Mouse (Mus musculus) forebrain, embryonic 14.5 days (tissue): ENCODE results near the gene Il9r. TPM values are rescaled to one million over a fixed set of nuclear protein-coding genes. Genes with fewer than 3 reads are reported as not detected.
A peak's percentile ranks its signal among the peaks of the same experiment; 100 is the strongest.

Source experiments
- ATAC-seq: fragments of 200-750 bp; cut with Nextera tagmentation; 2 replicates; pipeline ENCODE4 v1.8.0; 2017; ENCODE audit warnings: mild to moderate bottlenecking, moderate library complexity
- DNase-seq: peaks from one replicate; pipeline ENCODE4 v3.0.0-alpha.2; 2015; ENCODE audit warnings: low spot score
- H3K27ac ChIP-seq: fragments of 300-500 bp; sonication (generic); 2 replicates; pipeline ENCODE4 v1.5.1; 2014; ENCODE audit warnings: low read depth, mild to moderate bottlenecking, control low read depth, low read length, moderate library complexity
- H3K27me3 ChIP-seq: fragments of 300-500 bp; sonication (generic); replicated peaks from 2 replicates; pipeline ENCODE4 v1.6.1; 2014; ENCODE audit warnings: low read length, control low read depth, mixed read lengths; ENCODE audit not compliant: control insufficient read depth, insufficient read depth
- H3K36me3 ChIP-seq: fragments of 300-500 bp; sonication (generic); 2 replicates; pipeline ENCODE4 v1.6.1; 2014; ENCODE audit warnings: low read length, control low read depth; ENCODE audit not compliant: control insufficient read depth, insufficient read depth
- H3K4me1 ChIP-seq: fragments of 300-500 bp; sonication (generic); 2 replicates; pipeline ENCODE4 v1.6.1; 2014; ENCODE audit warnings: antibody characterized with exemption, low read length, control low read depth; ENCODE audit not compliant: control insufficient read depth, insufficient read depth
- H3K4me2 ChIP-seq: fragments of 300-500 bp; sonication (generic); 2 replicates; pipeline ENCODE4 v1.6.1; 2014; ENCODE audit warnings: mild to moderate bottlenecking, control low read depth, low read length
- H3K4me3 ChIP-seq: fragments of 300-500 bp; sonication (generic); 2 replicates; pipeline ENCODE4 v1.5.1; 2014; ENCODE audit warnings: low read depth, low read length, control low read depth
- H3K9ac ChIP-seq: fragments of 300-500 bp; sonication (generic); 2 replicates; pipeline ENCODE4 v1.6.1; 2014; ENCODE audit warnings: mild to moderate bottlenecking, low read length, control low read depth, moderate library complexity
- H3K9me3 ChIP-seq: fragments of 300-500 bp; sonication (generic); replicated peaks from 2 replicates; pipeline ENCODE4 v1.6.1; 2016; ENCODE audit warnings: low read length, control low read depth, mixed read lengths; ENCODE audit not compliant: control insufficient read depth
- WGBS: fragments of 180-500 bp; shearing (Covaris S2); extraction: QIAGEN DNeasy Blood & Tissue Kit; methylation state at CpG from one replicate; pipeline ENCODE4 v1.1.7; 2014; 5-methylcytosine and 5-hydroxymethylcytosine counted together
- polyA plus RNA-seq: library from polyadenylated mRNA; unstranded; fragments of >200 nt; fragmentation: Nextera tagmentation; extraction: Ambion mirVana; gene quantifications from 2 replicates; pipeline ENCODE4 v1.2.1, GENCODE M21; 2014

Il9r gene
- polyA plus RNA-seq, 1 experiment from 2014 or later, result not detected

DNA sequence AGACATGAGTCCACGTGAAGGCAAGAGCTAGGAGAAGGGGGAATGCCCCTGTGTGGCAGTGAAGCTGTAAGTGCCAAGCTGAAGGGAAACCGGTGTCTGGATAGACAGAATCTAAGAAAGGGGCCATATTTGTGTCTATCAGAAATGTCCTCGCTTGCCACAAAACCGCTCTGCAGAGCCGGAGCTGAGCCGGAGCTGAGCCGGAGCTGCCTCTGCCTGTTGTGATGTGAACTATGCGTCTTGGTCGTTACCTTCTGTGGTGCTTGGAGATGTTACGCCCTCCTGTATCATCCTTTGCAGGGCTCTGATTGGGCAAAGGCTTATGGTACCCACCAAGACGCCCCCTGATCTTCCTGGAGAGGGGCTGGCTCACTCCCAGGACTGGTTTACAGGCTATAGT, 50.5 kb downstream of the Il9r start:
- ATAC-seq (peak; percentile 15; the same call in 1 of the 2 replicates), DNase-seq (no peak)
- Histone ChIP-seq H3K27me3 (no peaks in the 10 kb centered on the region), H3K27ac (peak overlapping the region; percentile 7; the same call in 1 of the 2 replicates), H3K4me3 (no peak overlapping the region), H3K4me2 (no peak overlapping the region), H3K9ac (no peak overlapping the region), H3K36me3 (no peaks in the 10 kb centered on the region), H3K4me1 (no peaks in the 10 kb centered on the region), H3K9me3 (no peaks in the 10 kb centered on the region)
- WGBS, result 76% methylated on average over 11 of the region's 11 CpGs

DNA sequence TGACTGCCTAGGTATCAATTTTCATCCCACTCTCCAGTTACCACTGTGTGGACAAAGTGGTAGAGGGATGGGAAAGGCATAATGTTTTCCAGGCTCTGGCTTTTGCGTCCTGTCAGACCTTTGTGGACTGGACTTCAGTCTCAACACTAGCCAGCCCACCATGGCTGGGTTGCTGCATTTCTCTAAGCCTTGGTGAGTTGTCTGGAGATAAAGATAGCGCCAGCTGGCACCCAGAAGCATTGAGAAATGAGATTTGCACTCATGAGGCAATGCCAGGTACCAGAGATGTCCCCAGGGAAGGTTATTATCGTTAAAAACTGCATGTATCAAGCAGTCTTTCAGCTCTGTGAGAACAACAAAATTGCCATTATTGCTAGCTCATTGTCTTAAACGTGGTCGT, 57.3 kb downstream of the Il9r start:
- H3K9ac ChIP-seq, result no peak overlapping the region
- 51% methylated on average over 5 of the region's 5 CpGs for WGBS
- no peaks in the 10 kb centered on the region for H3K27me3 ChIP-seq
- DNase-seq, result peak; percentile 61
- ATAC-seq, result no peak
- no peak overlapping the region for H3K4me3 ChIP-seq
- H3K36me3 ChIP-seq, result no peaks in the 10 kb centered on the region
- peaks cover 41% of the 10 kb centered on the region for H3K4me1 ChIP-seq
- no peaks in the 10 kb centered on the region for H3K9me3 ChIP-seq
- peak overlapping the region; percentile 91 for H3K27ac ChIP-seq
- H3K4me2 ChIP-seq, result no peak overlapping the region

DNA sequence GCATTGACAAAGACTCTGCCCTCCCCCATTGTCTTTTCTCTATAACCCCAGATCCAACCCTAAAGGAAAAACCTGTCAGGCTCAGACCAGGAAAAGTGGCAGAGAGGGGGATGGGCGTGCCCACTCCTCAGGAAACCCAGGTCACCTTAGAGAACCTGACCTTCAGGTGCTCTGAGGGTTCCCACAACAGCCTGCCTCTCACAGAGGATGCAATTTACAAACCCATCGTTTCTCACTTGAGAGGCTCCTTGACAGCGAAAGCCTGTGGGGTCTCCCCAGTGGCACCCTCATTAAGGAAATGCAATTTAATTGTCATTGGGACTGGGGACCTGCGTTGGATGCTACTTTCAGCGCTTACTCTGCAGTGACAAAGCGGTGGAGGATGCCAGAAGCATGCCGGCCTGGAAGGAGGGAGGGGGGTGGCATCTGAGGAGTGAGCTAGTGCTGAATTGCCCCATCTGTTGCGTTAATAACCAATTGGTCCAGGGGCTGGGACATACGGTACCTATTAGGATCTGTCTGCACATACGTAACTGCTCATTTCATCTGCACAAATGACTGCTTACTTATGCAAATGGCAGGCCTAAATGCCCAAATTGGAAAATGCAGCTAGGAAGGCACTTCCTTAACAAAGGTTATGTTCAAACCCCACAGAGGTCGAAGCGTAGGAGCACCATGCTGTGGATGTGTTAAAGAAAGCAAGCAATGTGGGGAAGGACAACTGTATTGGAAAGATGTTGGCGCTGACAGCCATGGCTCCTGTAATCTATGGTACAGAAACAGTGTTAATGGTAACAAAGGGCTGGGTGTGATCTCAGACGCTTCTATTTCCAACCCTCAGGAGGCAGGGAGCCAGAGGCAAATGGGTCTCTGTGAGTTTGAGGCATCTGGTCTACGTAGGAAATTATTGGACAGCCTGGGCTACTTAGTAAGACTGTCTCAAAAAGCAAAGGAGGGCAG, 58.2 kb downstream of the Il9r start:
- 0 out of 2 replicates have a peak overlapping the region, but pooled peaks have one; percentile 13 for H3K9ac ChIP-seq
- no peak overlapping the region for H3K4me2 ChIP-seq
- ATAC-seq, result peak; percentile 93
- WGBS, result 27% methylated on average over 15 of the region's 15 CpGs
- DNase-seq, result peak; percentile 95
- no peaks in the 10 kb centered on the region for H3K9me3 ChIP-seq
- no peak overlapping the region for H3K4me3 ChIP-seq
- peak overlapping the region; percentile 91 for H3K27ac ChIP-seq
- no peaks in the 10 kb centered on the region for H3K36me3 ChIP-seq
- H3K27me3 ChIP-seq, result no peaks in the 10 kb centered on the region
- peaks cover 41% of the 10 kb centered on the region for H3K4me1 ChIP-seq

DNA sequence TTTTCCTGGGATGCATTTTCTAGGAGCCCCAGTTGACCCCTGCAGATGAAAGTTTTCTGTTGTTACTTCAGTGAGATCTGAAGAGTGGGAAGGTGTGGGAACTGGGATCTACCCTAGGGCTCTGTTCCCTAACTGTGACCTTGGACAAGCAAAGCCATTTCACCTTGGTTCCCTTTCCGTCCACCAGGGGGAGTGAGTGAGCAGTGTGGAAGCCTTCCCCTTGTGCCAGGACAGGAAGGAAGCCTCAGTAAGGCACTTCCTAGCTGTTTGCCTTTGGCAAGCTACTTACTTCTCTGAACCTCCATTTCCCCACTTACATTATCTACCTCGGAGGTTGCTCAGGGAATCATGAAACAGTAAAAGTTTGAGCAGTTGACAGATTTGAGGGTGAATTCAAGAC, 59.0 kb downstream of the Il9r start:
- peak; percentile 81 for DNase-seq
- Histone ChIP-seq H3K4me3 (no peak overlapping the region), H3K27ac (peak overlapping the region; percentile 91), H3K4me2 (no peak overlapping the region), H3K9ac (no peak overlapping the region), H3K27me3 (no peaks in the 10 kb centered on the region), H3K4me1 (peaks cover 41% of the 10 kb centered on the region), H3K9me3 (no peaks in the 10 kb centered on the region), H3K36me3 (no peaks in the 10 kb centered on the region)
- 13% methylated on average over 2 of the region's 2 CpGs for WGBS
- peak; percentile 21; the same call in 1 of the 2 replicates for ATAC-seq

DNA sequence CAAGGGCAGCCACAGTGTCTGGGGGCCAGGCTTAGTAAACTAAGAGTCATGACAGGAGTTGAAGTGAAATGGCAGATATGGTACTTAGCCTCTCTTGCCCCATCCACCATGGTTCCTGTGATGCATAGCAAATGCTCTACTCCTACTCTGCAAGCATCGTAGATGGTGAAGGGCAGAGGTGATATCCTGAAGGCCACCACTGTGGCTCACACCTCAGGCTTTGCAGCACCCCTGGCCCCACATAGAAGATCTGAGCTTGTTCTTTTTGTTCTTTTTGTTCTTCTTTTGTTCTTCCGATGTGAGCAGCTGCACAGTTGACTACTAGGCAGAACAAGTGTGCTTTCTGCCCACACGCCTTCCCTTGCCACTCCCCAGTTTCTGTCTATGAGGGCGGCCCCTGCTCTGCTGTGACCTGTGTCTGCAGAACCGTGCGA, 60.5 kb downstream of the Il9r start:
- WGBS, result 70% methylated on average over 6 of the region's 6 CpGs
- Histone ChIP-seq H3K36me3 (no peaks in the 10 kb centered on the region), H3K27ac (no peak overlapping the region), H3K9me3 (no peaks in the 10 kb centered on the region), H3K4me2 (no peak overlapping the region), H3K4me1 (peaks cover 48% of the 10 kb centered on the region), H3K27me3 (no peaks in the 10 kb centered on the region), H3K9ac (no peak overlapping the region), H3K4me3 (no peak overlapping the region)
- ATAC-seq, result no peak
- no peak for DNase-seq

DNA sequence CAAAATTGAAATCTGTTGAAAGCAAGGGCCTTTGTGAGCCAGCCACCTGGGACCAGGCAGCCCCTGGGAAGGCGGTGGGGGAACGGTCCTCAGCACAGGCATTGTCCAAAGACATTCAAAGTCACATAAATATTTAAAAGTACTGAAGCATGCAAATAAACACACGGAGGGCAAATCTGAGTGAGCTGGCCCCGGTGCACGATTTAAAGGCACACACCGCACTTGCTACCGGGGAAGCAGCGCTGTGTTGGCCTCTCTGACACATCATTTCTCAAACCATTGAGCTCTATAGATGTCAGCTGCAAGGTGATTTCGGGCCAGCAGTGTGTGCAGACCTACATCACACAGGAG, 61.5 kb downstream of the Il9r start:
- Histone ChIP-seq H3K9me3 (no peaks in the 10 kb centered on the region), H3K4me2 (no peak overlapping the region), H3K4me3 (no peak overlapping the region), H3K4me1 (peaks cover 48% of the 10 kb centered on the region), H3K27ac (peak overlapping the region; percentile 49), H3K27me3 (no peaks in the 10 kb centered on the region), H3K9ac (peak overlapping the region; percentile 40; the same call in 1 of the 2 replicates), H3K36me3 (no peaks in the 10 kb centered on the region)
- DNase-seq, result peak; percentile 41
- no peak for ATAC-seq
- 39% methylated on average over 9 of the region's 9 CpGs for WGBS

DNA sequence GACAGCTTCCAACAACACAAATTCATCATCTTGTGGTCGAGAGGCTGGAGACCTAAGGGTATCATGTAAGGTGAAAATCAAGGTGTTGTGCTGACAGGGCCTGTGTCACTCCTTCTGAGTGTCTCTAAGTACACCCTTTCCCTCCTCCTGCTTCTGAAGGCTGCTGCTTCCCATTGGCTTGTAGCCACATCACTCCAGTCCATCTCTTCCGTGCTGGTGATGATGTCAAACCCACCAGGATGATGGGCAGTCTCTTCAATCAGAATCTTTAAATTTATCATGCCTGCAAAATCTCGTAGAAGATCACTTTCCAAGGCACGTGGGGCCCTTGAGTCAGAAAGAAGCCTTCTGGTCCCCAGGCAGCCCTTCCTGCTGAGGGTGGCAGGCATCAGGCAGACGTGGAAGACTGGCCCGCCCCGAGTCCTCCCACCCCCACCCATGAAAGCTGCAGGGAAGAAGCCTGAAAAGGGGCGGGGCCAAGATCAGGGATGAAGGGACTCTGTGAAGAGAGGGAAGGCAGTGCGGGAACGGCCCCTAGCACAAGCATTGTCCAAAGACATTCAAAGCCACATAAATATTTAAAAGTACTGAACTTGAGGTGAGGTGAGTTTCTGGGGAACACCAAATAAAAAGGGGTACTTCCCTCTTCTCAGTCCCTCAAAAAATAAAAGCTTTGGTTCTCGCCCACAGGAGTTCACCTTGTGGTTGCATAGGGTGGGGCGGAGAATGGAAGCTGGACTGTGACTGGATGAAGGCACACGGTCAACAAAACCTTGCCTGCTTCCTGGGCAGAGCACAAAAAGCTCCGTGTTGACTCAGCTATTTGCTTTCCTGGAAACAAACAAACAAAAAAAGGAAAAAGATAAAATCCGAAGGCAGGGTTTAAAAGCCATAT, 62.1 kb downstream of the Il9r start:
- H3K4me1 ChIP-seq, result peaks cover 45% of the 10 kb centered on the region
- peak overlapping the region; percentile 40; the same call in 1 of the 2 replicates for H3K9ac ChIP-seq
- H3K4me3 ChIP-seq, result no peak overlapping the region
- H3K27me3 ChIP-seq, result no peaks in the 10 kb centered on the region
- ATAC-seq, result no peak
- H3K4me2 ChIP-seq, result no peak overlapping the region
- no peaks in the 10 kb centered on the region for H3K36me3 ChIP-seq
- no peaks in the 10 kb centered on the region for H3K9me3 ChIP-seq
- DNase-seq, result peak; percentile 61
- WGBS, result 28% methylated on average over 15 of the region's 15 CpGs
- peak overlapping the region; percentile 49 for H3K27ac ChIP-seq
